Mouse (Mus musculus): ENCODE measurements around the gene Mmel1. TPM values are rescaled to one million over a fixed set of nuclear protein-coding genes. Genes with fewer than 3 reads are reported as not detected.

The Mmel1 gene
- polyA plus RNA-seq, 1 experiment from 2014 or later, result 0.56 TPM

GRCm38 (mm10) chr4:154934800-154935199, 65.4 kb downstream of the Mmel1 start:
- 88% methylated on average over 2 of the region's 2 CpGs for WGBS
- no peaks in the 10 kb centered on the region for H3K36me3 ChIP-seq
- no peaks in the 10 kb centered on the region for H3K27me3 ChIP-seq
- H3K9ac ChIP-seq (replicated peaks), result no peak overlapping the region
- no peaks in the 10 kb centered on the region for H3K4me1 ChIP-seq
- no peaks in the 10 kb centered on the region for H3K9me3 ChIP-seq
- no peak overlapping the region for H3K4me3 ChIP-seq
- H3K27ac ChIP-seq (replicated peaks), result no peak overlapping the region
- no peak overlapping the region for H3K4me2 ChIP-seq (replicated peaks)
- ATAC-seq (replicated peaks), result no peak

GRCm38 (mm10) chr4:154935788-154936187, 66.4 kb downstream of the Mmel1 start:
- no peak for ATAC-seq (replicated peaks)
- Histone ChIP-seq H3K4me1 (no peaks in the 10 kb centered on the region), H3K4me2 (replicated peaks) (no peak overlapping the region), H3K27ac (replicated peaks) (no peak overlapping the region), H3K9ac (replicated peaks) (no peak overlapping the region), H3K9me3 (no peaks in the 10 kb centered on the region), H3K4me3 (no peak overlapping the region), H3K27me3 (no peaks in the 10 kb centered on the region), H3K36me3 (no peaks in the 10 kb centered on the region)
- 73% methylated on average over 7 of the region's 7 CpGs for WGBS

GRCm38 (mm10) chr4:154936542-154937255, 67.3 kb downstream of the Mmel1 start:
- H3K9me3 ChIP-seq, result no peaks in the 10 kb centered on the region
- H3K4me2 ChIP-seq (replicated peaks), result no peak overlapping the region
- no peaks in the 10 kb centered on the region for H3K27me3 ChIP-seq
- WGBS, result 48% methylated on average over 8 of the region's 8 CpGs
- H3K27ac ChIP-seq (replicated peaks), result no peak overlapping the region
- H3K9ac ChIP-seq (replicated peaks), result no peak overlapping the region
- H3K36me3 ChIP-seq, result no peaks in the 10 kb centered on the region
- no peak for ATAC-seq (replicated peaks)
- H3K4me3 ChIP-seq, result no peak overlapping the region
- no peaks in the 10 kb centered on the region for H3K4me1 ChIP-seq

GRCm38 (mm10) chr4:154937746-154938145, 68.4 kb downstream of the Mmel1 start:
- Histone ChIP-seq H3K9ac (replicated peaks) (no peak overlapping the region), H3K36me3 (no peaks in the 10 kb centered on the region), H3K4me3 (no peak overlapping the region), H3K27ac (replicated peaks) (no peak overlapping the region), H3K4me2 (replicated peaks) (no peak overlapping the region), H3K27me3 (no peaks in the 10 kb centered on the region), H3K4me1 (no peaks in the 10 kb centered on the region), H3K9me3 (no peaks in the 10 kb centered on the region)
- ATAC-seq (replicated peaks), result no peak
- 67% methylated on average over 1 of the region's 1 CpGs for WGBS

- H3K27me3 ChIP-seq, result no peaks in the 10 kb centered on the region
- no peak overlapping the region for H3K4me2 ChIP-seq (replicated peaks)
- H3K4me3 ChIP-seq, result no peak overlapping the region
- no peak overlapping the region for H3K9ac ChIP-seq (replicated peaks)
- no peaks in the 10 kb centered on the region for H3K4me1 ChIP-seq
- no peak overlapping the region for H3K27ac ChIP-seq (replicated peaks)
- ATAC-seq (replicated peaks), result no peak
- no peaks in the 10 kb centered on the region for H3K36me3 ChIP-seq
- H3K9me3 ChIP-seq, result no peaks in the 10 kb centered on the region
- WGBS, result 89% methylated on average over 2 of the region's 2 CpGs
These were observed 70.8 kb downstream of the Mmel1 start for GRCm38 (mm10) chr4:154940156-154940555.

- Histone ChIP-seq H3K9me3 (no peaks in the 10 kb centered on the region), H3K4me1 (peaks cover 13% of the 10 kb centered on the region), H3K36me3 (no peaks in the 10 kb centered on the region), H3K27me3 (no peaks in the 10 kb centered on the region), H3K9ac (replicated peaks) (no peak overlapping the region), H3K4me2 (replicated peaks) (no peak overlapping the region), H3K4me3 (no peak overlapping the region), H3K27ac (replicated peaks) (no peak overlapping the region)
- no peak for ATAC-seq (replicated peaks)
- WGBS, result 88% methylated on average over 5 of the region's 5 CpGs
These were observed 72.4 kb downstream of the Mmel1 start for GRCm38 (mm10) chr4:154941831-154942230.

GRCm38 (mm10) chr4:154942632-154943322, 73.4 kb downstream of the Mmel1 start:
- H3K4me2 ChIP-seq (replicated peaks), result no peak overlapping the region
- no peak overlapping the region for H3K27ac ChIP-seq (replicated peaks)
- no peak overlapping the region for H3K9ac ChIP-seq (replicated peaks)
- H3K4me3 ChIP-seq, result no peak overlapping the region
- peaks cover 13% of the 10 kb centered on the region for H3K4me1 ChIP-seq
- 88% methylated on average over 10 of the region's 10 CpGs for WGBS
- no peak for ATAC-seq (replicated peaks)
- no peaks in the 10 kb centered on the region for H3K36me3 ChIP-seq
- no peaks in the 10 kb centered on the region for H3K9me3 ChIP-seq
- no peaks in the 10 kb centered on the region for H3K27me3 ChIP-seq

GRCm38 (mm10) chr4:154943323-154944039, 74.1 kb downstream of the Mmel1 start:
- peaks cover 19% of the 10 kb centered on the region for H3K4me1 ChIP-seq
- 86% methylated on average over 6 of the region's 6 CpGs for WGBS
- H3K27ac ChIP-seq (replicated peaks), result no peak overlapping the region
- H3K4me2 ChIP-seq (replicated peaks), result no peak overlapping the region
- no peaks in the 10 kb centered on the region for H3K9me3 ChIP-seq
- no peak overlapping the region for H3K9ac ChIP-seq (replicated peaks)
- H3K27me3 ChIP-seq, result no peaks in the 10 kb centered on the region
- no peaks in the 10 kb centered on the region for H3K36me3 ChIP-seq
- ATAC-seq (replicated peaks), result no peak
- no peak overlapping the region for H3K4me3 ChIP-seq

GRCm38 (mm10) chr4:154944121-154944590, 74.8 kb downstream of the Mmel1 start:
- peak; percentile 76 for ATAC-seq (replicated peaks)
- peaks cover 25% of the 10 kb centered on the region for H3K4me1 ChIP-seq
- no peaks in the 10 kb centered on the region for H3K9me3 ChIP-seq
- no peaks in the 10 kb centered on the region for H3K36me3 ChIP-seq
- H3K4me3 ChIP-seq, result no peak overlapping the region
- no peak overlapping the region for H3K9ac ChIP-seq (replicated peaks)
- no peaks in the 10 kb centered on the region for H3K27me3 ChIP-seq
- WGBS, result 26% methylated on average over 2 of the region's 2 CpGs
- no peak overlapping the region for H3K4me2 ChIP-seq (replicated peaks)
- H3K27ac ChIP-seq (replicated peaks), result no peak overlapping the region

Other genes with a start within 250 kb of the Mmel1 start
- gene Prdm16, start 232.7 kb upstream of the Mmel1 start, polyA plus RNA-seq (2015; fragmentation: Nextera tagmentation; extraction: Ambion mirVana), result 32.7 and 33.5 TPM in 2 replicates
- not detected in 2 replicates for gene Actrt2, start 201.7 kb upstream of the Mmel1 start, polyA plus RNA-seq (2015; fragmentation: Nextera tagmentation; extraction: Ambion mirVana)
- gene Ttc34, start 32.1 kb upstream of the Mmel1 start, polyA plus RNA-seq (2015; fragmentation: Nextera tagmentation; extraction: Ambion mirVana), result 1.3 TPM in 2 replicates
- 36.8 and 40.5 TPM in 2 replicates for gene Fam213b, start 29.6 kb downstream of the Mmel1 start, polyA plus RNA-seq (2015; fragmentation: Nextera tagmentation; extraction: Ambion mirVana)
- 0.36 TPM in 1 of 2 replicates, not detected in the other for gene Tnfrsf14, start 59.0 kb downstream of the Mmel1 start, polyA plus RNA-seq (2015; fragmentation: Nextera tagmentation; extraction: Ambion mirVana)
- gene Hes5, start 91.3 kb downstream of the Mmel1 start, polyA plus RNA-seq (2015; fragmentation: Nextera tagmentation; extraction: Ambion mirVana), result 125 and 127 TPM in 2 replicates
- gene Pank4, start 94.5 kb downstream of the Mmel1 start, polyA plus RNA-seq (2015; fragmentation: Nextera tagmentation; extraction: Ambion mirVana), result 43.5 and 48.9 TPM in 2 replicates
- gene Plch2, start 187.2 kb downstream of the Mmel1 start, polyA plus RNA-seq (2015; fragmentation: Nextera tagmentation; extraction: Ambion mirVana), result 10.0 and 12.7 TPM in 2 replicates
- 22.0 and 23.5 TPM in 2 replicates for gene Pex10, start 197.4 kb downstream of the Mmel1 start, polyA plus RNA-seq (2015; fragmentation: Nextera tagmentation; extraction: Ambion mirVana)
- 127 TPM in 2 replicates for gene Rer1, start 216.8 kb downstream of the Mmel1 start, polyA plus RNA-seq (2015; fragmentation: Nextera tagmentation; extraction: Ambion mirVana)
- gene Morn1, start 217.0 kb downstream of the Mmel1 start, polyA plus RNA-seq (2015; fragmentation: Nextera tagmentation; extraction: Ambion mirVana), result 8.8 and 8.9 TPM in 2 replicates

All from forebrain, embryonic 15.5 days (tissue).